Mouse (Mus musculus): ENCODE data around the gene Csdc2.

DNA sequence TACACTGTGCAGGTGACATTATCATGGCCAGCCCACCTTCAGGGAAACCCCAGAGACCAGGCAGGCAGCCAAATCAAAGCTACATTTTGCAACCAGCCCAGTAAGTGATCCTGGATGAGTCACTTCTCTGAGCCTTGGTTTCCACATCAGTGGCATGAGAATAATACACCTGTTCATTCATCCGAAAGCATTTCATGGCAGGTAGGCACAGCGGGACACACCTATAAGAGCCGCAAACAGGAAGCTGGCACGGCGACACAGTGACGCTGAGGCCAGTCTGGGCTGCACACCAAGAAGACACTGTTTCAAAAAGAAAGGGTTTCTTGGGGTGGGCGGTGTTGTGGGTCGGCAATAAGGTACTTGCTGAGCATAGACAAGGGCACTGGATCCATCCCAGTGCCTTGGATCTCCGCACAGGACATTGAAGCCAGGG, 17.6 kb downstream of the Csdc2 start:
- TF ChIP-seq POLR2A (IDR thresholded peaks at IDR 0.05; ENCODE audit: control insufficient read depth, low read depth, low read length) (no peak), CTCF (IDR thresholded peaks at IDR 0.05; ENCODE audit: control insufficient read depth, insufficient read depth, insufficient replicate concordance, low read depth, low read length) (no peak)
